Mouse (Mus musculus): ENCODE data around the gene Cdkn2a. TPM values are rescaled to one million over a fixed set of nuclear protein-coding genes. Genes with fewer than 3 reads are reported as not detected.

Gene Cdkn2a
- polyA plus RNA-seq, 1 experiment = 9.8 TPM

DNA sequence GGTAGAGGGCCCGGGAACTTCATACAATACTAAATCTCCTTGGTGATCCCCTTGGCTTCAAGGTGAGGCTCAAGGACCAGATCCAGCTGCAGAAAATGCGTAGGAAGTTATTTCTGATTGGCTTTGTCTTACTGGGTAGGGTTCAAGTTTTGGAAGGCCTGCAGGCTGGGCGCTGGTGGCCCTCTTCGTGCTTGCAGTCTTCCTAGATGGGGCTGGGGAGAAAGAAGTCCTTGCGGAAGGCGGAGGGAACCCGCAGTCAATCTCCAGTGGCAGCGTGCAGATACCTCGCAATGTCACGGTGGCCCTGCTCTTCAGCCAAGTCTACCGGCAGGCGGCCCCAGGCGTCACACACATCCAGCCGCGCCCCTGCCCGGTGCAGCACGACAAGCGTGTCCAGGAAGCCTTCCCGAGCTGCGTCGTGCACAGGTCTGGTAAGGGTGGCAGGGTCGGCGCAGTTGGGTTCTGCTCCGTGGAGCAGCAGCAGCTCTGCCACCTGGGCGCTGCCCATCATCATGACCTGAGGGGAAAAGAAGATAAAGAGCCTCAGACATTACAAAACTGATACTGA is 12.4 kb upstream of the Cdkn2a start:
- TF ChIP-seq POLR2A (IDR thresholded peaks at IDR 0.05; ENCODE audit: control insufficient read depth, extremely low read depth, insufficient read depth, low read length, poor library complexity) (no peak), CTCF (IDR thresholded peaks at IDR 0.05; ENCODE audit: borderline replicate concordance, control insufficient read depth, extremely low read depth, insufficient read depth, low read length, poor library complexity) (no peak)
- H3K4me3 ChIP-seq (ENCODE audit: control insufficient read depth, insufficient read depth, low read length) = no peak overlapping the region
- 0 out of 2 replicates have a peak, but pooled peaks cover 4% of the 10 kb centered on the region for H3K4me1 ChIP-seq (replicated peaks; ENCODE audit: control insufficient read depth, insufficient read depth, low read length)
- H3K27ac ChIP-seq (ENCODE audit: control insufficient read depth, insufficient read depth, low read length) = no peak overlapping the region
- no peaks in the 10 kb centered on the region for H3K36me3 ChIP-seq (ENCODE audit: control insufficient read depth, insufficient read depth, low read length)
- DNase-seq = no peak
- 9% methylated on average over 25 of the region's 25 CpGs for WGBS
- peaks cover 11% of the 10 kb centered on the region; the same call in 1 of the 2 replicates for H3K27me3 ChIP-seq (ENCODE audit: control insufficient read depth, insufficient read depth, low read length)

DNA sequence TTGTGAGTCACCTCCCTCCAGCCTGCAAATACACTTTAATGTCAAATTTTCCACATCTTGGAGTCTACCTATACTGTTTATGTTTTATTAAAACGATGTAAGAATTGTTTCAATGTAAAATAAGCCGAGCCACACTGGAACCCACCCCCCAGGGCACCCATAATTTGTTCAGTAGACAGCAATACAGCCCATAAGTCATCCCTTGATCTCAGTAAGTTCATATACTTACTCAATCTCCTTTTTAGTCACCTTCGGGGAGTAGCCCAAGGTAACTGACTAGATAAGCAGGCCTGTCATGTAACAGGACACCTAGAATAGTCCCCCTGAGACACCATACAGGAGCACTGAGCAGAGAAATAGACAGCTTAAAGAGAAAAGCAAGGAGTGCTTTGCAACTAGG is 11.2 kb upstream of the Cdkn2a start:
- no peak overlapping the region for H3K4me3 ChIP-seq (ENCODE audit: control insufficient read depth, insufficient read depth, low read length)
- 7% methylated on average over 3 of the region's 3 CpGs for WGBS
- no peaks in the 10 kb centered on the region for H3K36me3 ChIP-seq (ENCODE audit: control insufficient read depth, insufficient read depth, low read length)
- no peak overlapping the region for H3K27ac ChIP-seq (ENCODE audit: control insufficient read depth, insufficient read depth, low read length)
- no peak for TF ChIP-seq POLR2A (IDR thresholded peaks at IDR 0.05; ENCODE audit: control insufficient read depth, extremely low read depth, insufficient read depth, low read length, poor library complexity)
- no peak for TF ChIP-seq CTCF (IDR thresholded peaks at IDR 0.05; ENCODE audit: borderline replicate concordance, control insufficient read depth, extremely low read depth, insufficient read depth, low read length, poor library complexity)
- no peak for DNase-seq
- peaks cover 11% of the 10 kb centered on the region; the same call in 1 of the 2 replicates for H3K27me3 ChIP-seq (ENCODE audit: control insufficient read depth, insufficient read depth, low read length)
- H3K4me1 ChIP-seq (replicated peaks; ENCODE audit: control insufficient read depth, insufficient read depth, low read length) = 0 out of 2 replicates have a peak, but pooled peaks cover 3% of the 10 kb centered on the region

GRCm38 (mm10) chr4:89303281-89303995 is 9.0 kb upstream of the Cdkn2a start:
- DNase-seq = no peak
- H3K27ac ChIP-seq (ENCODE audit: control insufficient read depth, insufficient read depth, low read length) = no peak overlapping the region
- H3K4me1 ChIP-seq (replicated peaks; ENCODE audit: control insufficient read depth, insufficient read depth, low read length) = no peaks in the 10 kb centered on the region
- WGBS = 11% methylated on average over 14 of the region's 14 CpGs
- no peak overlapping the region for H3K4me3 ChIP-seq (ENCODE audit: control insufficient read depth, insufficient read depth, low read length)
- TF ChIP-seq POLR2A (IDR thresholded peaks at IDR 0.05; ENCODE audit: control insufficient read depth, extremely low read depth, insufficient read depth, low read length, poor library complexity) = no peak
- no peak for TF ChIP-seq CTCF (IDR thresholded peaks at IDR 0.05; ENCODE audit: borderline replicate concordance, control insufficient read depth, extremely low read depth, insufficient read depth, low read length, poor library complexity)
- H3K36me3 ChIP-seq (ENCODE audit: control insufficient read depth, insufficient read depth, low read length) = no peaks in the 10 kb centered on the region
- peaks cover 2% of the 10 kb centered on the region; the same call in 1 of the 2 replicates for H3K27me3 ChIP-seq (ENCODE audit: control insufficient read depth, insufficient read depth, low read length)

- H3K4me1 ChIP-seq (replicated peaks; ENCODE audit: control insufficient read depth, insufficient read depth, low read length) = no peaks in the 10 kb centered on the region
- H3K4me3 ChIP-seq (ENCODE audit: control insufficient read depth, insufficient read depth, low read length) = no peak overlapping the region
- no peaks in the 10 kb centered on the region for H3K36me3 ChIP-seq (ENCODE audit: control insufficient read depth, insufficient read depth, low read length)
- WGBS = 10% methylated on average over 1 of the region's 1 CpGs
- no peaks in the 10 kb centered on the region; the same call in 1 of the 2 replicates for H3K27me3 ChIP-seq (ENCODE audit: control insufficient read depth, insufficient read depth, low read length)
- DNase-seq = no peak
- TF ChIP-seq CTCF (IDR thresholded peaks at IDR 0.05; ENCODE audit: borderline replicate concordance, control insufficient read depth, extremely low read depth, insufficient read depth, low read length, poor library complexity) (no peak), POLR2A (IDR thresholded peaks at IDR 0.05; ENCODE audit: control insufficient read depth, extremely low read depth, insufficient read depth, low read length, poor library complexity) (no peak)
- no peak overlapping the region for H3K27ac ChIP-seq (ENCODE audit: control insufficient read depth, insufficient read depth, low read length)
Observed at GRCm38 (mm10) chr4:89302129-89302528, 7.7 kb upstream of the Cdkn2a start.

DNA sequence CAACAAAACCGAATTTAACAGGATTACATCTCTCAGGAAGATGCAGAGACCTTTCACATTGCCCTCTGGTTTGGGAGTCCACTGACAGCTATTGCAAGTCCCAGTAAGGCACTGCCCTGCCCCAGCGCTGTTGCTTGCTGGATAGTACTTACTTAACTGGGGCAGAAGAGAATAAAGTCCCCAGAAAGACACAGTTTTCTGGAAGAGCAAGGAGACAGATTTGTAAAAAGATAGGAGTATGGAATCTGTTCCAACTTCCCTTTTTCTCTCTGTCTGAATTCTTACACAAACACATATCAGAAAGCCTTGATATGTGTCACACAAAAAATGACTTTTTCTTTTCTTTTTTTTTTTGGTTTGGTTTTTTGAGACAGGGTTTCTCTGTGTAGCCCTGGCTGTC is 5.3 kb upstream of the Cdkn2a start:
- Histone ChIP-seq H3K27ac (ENCODE audit: control insufficient read depth, insufficient read depth, low read length) (no peak overlapping the region), H3K36me3 (ENCODE audit: control insufficient read depth, insufficient read depth, low read length) (no peaks in the 10 kb centered on the region), H3K4me3 (ENCODE audit: control insufficient read depth, insufficient read depth, low read length) (no peak overlapping the region), H3K27me3 (ENCODE audit: control insufficient read depth, insufficient read depth, low read length) (peaks cover 8% of the 10 kb centered on the region; the same call in 1 of the 2 replicates), H3K4me1 (replicated peaks; ENCODE audit: control insufficient read depth, insufficient read depth, low read length) (0 out of 2 replicates have a peak, but pooled peaks cover 2% of the 10 kb centered on the region)
- TF ChIP-seq CTCF (IDR thresholded peaks at IDR 0.05; ENCODE audit: borderline replicate concordance, control insufficient read depth, extremely low read depth, insufficient read depth, low read length, poor library complexity) = no peak
- no peak for TF ChIP-seq POLR2A (IDR thresholded peaks at IDR 0.05; ENCODE audit: control insufficient read depth, extremely low read depth, insufficient read depth, low read length, poor library complexity)
- DNase-seq = no peak
- 8% methylated on average over 2 of the region's 2 CpGs for WGBS

GRCm38 (mm10) chr4:89295441-89296220 is 1.2 kb upstream of the Cdkn2a start:
- TF ChIP-seq POLR2A (IDR thresholded peaks at IDR 0.05; ENCODE audit: control insufficient read depth, extremely low read depth, insufficient read depth, low read length, poor library complexity) (no peak), CTCF (IDR thresholded peaks at IDR 0.05; ENCODE audit: borderline replicate concordance, control insufficient read depth, extremely low read depth, insufficient read depth, low read length, poor library complexity) (no peak)
- no peak overlapping the region for H3K27ac ChIP-seq (ENCODE audit: control insufficient read depth, insufficient read depth, low read length)
- H3K36me3 ChIP-seq (ENCODE audit: control insufficient read depth, insufficient read depth, low read length) = no peaks in the 10 kb centered on the region
- H3K4me3 ChIP-seq (ENCODE audit: control insufficient read depth, insufficient read depth, low read length) = peak overlapping the region; percentile 58
- peaks cover 6% of the 10 kb centered on the region for H3K4me1 ChIP-seq (replicated peaks; ENCODE audit: control insufficient read depth, insufficient read depth, low read length)
- 12% methylated on average over 31 of the region's 31 CpGs for WGBS
- DNase-seq = no peak
- peaks cover 8% of the 10 kb centered on the region; the same call in 1 of the 2 replicates for H3K27me3 ChIP-seq (ENCODE audit: control insufficient read depth, insufficient read depth, low read length)
